Mouse (Mus musculus) large intestine, adult 2 months (tissue): ENCODE measurements around the gene Atp2b1. TPM values are rescaled to one million over a fixed set of nuclear protein-coding genes. Genes with fewer than 3 reads are reported as not detected.

ENCODE experiments used
- DNase-seq: peaks from one replicate; pipeline ENCODE4 v3.0.0-alpha.2; 2012; ENCODE audit warnings: low read depth, low spot score
- WGBS: fragments of 180-500 bp; shearing (Covaris S2); methylation state at CpG from one replicate; pipeline ENCODE4 v1.1.7; 2018; 5-methylcytosine and 5-hydroxymethylcytosine counted together
- polyA plus RNA-seq: library from polyadenylated mRNA; depleted of rRNA; stranded (reverse); fragments of >200 nt; gene quantifications from 2 replicates; pipeline ENCODE4 v1.2.3, GENCODE M21; 2012

Atp2b1 gene
- polyA plus RNA-seq, 1 experiment = 14.3 TPM

- WGBS = 66% methylated on average over 3 of the region's 3 CpGs
- DNase-seq = no peak
Measured at GRCm38 (mm10) chr10:99011084-99011483, 96.9 kb downstream of the Atp2b1 start.

- DNase-seq = no peak
- 94% methylated on average over 5 of the region's 5 CpGs for WGBS
Measured at GRCm38 (mm10) chr10:99012086-99012485, 97.9 kb downstream of the Atp2b1 start.

GRCm38 (mm10) chr10:99014737-99015136, 100.5 kb downstream of the Atp2b1 start:
- 94% methylated on average over 13 of the region's 13 CpGs for WGBS

DNA sequence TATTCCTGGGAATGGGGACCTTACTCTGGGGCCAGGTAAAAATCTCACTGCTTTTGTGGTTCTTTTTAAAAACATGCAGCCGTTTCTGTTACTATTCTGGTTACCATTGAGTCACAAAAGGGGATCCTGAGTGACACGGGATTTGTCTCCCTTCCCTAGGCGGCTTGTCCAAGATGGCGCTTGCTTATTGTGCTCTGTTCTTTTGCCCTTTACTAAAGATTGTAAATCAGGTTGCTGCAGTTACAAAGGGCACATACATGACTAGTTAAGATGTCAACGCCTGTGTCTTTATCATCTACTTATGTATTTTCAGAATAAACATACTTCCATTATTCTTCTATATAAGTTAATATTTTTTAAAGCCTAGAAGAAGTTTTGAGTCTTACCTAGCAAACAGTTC, 102.8 kb downstream of the Atp2b1 start:
- no peak for DNase-seq
- WGBS = 93% methylated on average over 5 of the region's 5 CpGs

More at GRCm38 (mm10) chr10:99014737-99015136, 100.5 kb downstream of the Atp2b1 start:
- no peak for DNase-seq

- WGBS = 93% methylated on average over 5 of the region's 5 CpGs
- no peak for DNase-seq
Measured at GRCm38 (mm10) chr10:99027462-99027861, 113.3 kb downstream of the Atp2b1 start.

GRCm38 (mm10) chr10:99029844-99030243, 115.6 kb downstream of the Atp2b1 start:
- no peak for DNase-seq
- 88% methylated on average over 7 of the region's 7 CpGs for WGBS

- no peak for DNase-seq
- WGBS = 88% methylated on average over 15 of the region's 15 CpGs
Measured at GRCm38 (mm10) chr10:99033830-99034828, 119.9 kb downstream of the Atp2b1 start.

- DNase-seq = no peak
- 50% methylated on average over 21 of the region's 21 CpGs for WGBS
Measured at GRCm38 (mm10) chr10:99037185-99038065, 123.2 kb downstream of the Atp2b1 start.

DNA sequence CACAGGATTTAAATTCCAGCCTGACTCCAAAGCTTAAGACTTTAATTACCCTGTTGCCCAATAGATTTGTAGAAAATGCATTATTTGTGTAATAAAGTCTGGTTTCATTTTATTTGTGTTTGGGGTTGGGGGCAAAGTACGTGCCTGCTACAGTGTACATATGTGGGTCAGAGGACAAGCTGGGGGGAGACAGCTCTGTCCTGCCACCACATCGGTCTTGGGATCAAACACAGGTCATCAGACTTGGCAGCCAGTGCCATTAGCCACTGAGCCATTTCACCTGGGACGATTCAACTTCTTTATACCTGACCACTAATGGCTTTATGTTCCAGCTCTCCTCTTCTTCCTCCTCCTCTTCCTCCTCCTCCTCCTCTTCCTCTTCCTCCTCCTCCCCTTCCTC, 124.7 kb downstream of the Atp2b1 start:
- 46% methylated on average over 3 of the region's 3 CpGs for WGBS
- DNase-seq = no peak

DNA sequence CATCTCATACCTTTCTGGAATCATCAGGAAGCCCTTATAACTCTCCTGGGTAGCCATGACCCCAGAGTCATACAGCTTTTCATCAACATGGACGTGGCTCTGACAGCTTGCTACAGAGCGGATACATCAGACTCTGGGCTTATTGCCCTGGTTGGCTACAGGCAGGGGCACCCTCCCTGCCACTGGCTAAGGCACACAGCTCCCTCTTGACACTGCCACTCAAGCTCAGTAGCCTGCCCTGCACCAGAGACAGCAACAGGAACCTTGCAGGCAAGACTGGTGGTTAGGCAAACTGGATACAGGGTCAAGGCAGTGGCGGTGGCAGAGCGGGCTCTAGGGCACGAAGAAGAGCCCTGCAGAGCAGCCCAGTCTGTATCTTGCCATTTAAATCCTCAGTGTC, 126.0 kb downstream of the Atp2b1 start:
- 91% methylated on average over 5 of the region's 5 CpGs for WGBS
- DNase-seq = no peak

DNA sequence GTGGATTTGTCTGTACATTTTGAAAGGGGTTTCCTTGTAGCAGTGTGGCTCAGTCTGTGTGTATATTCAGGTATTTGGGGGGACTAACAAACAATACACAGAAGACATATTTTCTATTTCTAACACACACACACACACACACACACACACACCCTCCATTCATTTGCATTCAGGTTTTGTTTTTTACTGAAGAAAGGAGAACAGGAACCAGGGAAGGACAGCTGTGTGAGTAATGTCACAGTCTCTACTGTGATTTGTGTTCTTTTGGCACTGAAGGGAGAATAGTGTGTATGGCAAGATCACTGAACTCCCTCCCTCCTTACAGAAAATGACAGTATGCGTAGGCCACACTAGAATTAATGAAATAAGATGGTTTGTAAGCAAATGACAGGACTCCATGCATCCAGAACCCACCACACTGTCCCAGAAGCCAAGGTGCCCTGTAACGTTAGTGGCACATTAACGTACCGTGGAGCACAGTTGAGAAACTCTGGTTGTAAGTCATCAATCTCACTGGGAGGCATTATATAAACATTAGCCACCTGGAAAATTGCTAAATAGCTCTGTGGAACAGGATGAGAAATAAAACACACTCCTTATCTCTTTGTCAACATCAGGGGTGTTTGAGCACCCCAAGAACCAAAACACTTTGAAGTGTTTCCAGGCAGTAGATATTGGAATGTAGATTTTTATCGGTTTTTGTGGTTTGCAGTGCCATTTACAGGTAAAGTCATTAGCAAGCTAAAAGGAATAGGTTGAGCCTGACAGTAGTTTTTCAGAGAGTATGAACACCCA, 132.7 kb downstream of the Atp2b1 start:
- 20% methylated on average over 5 of the region's 5 CpGs for WGBS
- DNase-seq = no peak

DNA sequence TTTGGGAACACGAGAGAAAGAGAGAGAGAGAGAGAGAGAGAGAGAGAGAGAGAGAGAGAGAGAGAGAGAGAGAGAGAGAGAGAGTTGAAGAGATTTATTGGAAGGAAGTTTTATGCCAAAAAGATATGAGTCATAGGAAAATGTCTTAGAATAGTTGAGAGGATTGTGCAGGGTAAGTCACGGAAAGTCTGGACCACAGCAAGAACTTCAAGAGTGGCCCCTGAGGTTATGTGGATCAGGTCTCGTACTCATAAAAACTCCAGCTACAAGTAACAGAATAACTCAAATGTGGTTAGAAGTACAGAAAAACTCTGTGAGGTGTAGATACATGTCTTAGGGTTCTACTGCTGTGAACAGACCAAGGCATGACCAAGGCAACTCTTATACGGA, 133.3 kb downstream of the Atp2b1 start:
- no peak for DNase-seq
- WGBS = 27% methylated on average over 4 of the region's 4 CpGs

DNA sequence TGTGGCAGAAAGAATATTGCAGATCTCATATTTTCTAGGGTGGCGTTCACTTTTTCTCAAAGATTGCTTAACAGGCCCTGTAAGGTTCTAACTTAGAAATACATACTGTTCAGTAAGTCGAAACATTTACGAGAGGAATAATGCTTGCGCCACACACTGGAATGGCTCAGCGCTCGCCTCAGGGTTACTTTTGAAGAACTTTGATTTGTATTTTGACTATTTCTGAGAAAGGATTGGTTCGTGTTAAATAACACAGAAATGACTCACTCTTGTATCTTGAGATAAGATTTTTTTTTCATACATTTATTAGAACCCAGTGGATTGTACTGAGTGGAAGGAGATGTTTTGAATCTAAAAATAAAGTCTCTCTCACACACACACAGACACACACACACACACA, 135.9 kb downstream of the Atp2b1 start:
- WGBS = 80% methylated on average over 7 of the region's 7 CpGs
- DNase-seq = no peak

DNA sequence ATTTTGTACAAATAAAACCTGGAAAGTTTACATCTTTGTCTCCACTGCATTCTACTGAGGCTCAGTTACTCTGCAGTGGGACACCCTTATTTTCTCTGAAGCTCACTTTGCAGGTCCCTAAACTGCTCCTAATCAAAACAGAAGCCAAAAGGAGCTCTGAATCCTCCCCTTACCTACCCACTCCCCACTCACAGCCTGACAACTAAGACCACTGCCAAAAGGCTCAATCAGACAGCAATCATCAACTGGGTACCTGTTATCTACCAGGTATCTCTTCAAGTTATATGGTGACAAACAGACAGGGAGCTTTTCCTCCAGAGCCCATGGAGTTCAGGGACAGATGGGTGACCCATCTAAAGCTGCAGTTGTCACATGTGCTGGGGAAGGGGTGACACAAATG, 138.9 kb downstream of the Atp2b1 start:
- DNase-seq = no peak

DNA sequence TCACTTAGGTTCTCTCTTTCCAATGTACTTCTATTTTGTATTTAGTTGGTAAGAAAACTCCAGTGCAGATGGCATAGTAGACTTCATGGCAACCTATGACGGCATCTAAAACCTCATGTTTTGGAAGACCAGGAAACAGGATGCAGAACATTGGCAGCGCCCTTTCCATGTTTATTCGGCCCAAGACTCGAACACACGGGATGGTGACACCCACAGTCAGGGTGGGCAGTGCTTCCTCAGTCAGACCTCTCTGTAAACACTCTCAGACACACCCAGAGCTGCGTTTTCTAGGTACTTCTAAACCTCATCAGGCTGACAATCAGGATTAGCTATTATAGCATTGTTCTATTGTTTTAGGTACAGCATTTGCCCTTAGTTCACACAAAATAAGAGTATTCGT, 146.4 kb downstream of the Atp2b1 start:
- 78% methylated on average over 7 of the region's 7 CpGs for WGBS
- no peak for DNase-seq

DNA sequence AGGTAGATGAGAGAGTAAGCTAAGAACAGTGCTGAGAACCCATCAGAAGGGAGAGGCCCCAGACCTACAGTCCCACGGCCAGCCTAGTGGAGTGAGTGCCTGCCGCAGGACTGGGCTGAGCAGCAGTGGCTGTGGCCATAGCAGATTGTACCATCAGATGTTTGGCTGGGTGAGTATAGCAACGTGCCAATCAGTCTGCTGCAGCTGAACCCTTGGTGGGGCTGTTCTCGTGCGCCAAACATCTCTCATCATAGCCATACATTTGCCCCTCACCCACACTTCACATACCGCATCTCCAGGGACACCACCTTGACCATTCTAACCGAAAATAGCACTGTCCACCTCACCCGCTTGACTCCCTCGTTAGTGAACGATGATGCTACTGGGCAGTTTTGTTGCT, 147.2 kb downstream of the Atp2b1 start:
- DNase-seq = no peak
- 88% methylated on average over 10 of the region's 10 CpGs for WGBS

DNA sequence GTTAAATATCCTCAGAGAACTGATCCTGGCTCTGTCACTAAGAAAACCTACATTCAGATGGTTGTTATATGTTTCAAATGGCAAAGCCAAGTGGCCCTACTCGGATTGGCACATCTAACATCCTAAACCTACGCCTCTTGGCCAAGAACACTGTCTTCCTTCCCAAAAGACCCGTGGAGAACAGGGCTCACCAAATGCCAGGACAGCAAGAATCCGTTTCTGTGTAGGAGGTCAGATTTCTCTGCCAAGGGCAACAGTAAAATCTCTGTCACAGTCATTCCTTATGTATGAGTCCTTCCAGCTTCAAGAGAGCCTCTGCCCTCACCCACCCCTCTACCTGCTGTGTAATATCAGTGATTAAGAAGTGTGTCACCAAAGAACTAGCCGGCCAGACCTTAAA, 148.3 kb downstream of the Atp2b1 start:
- 75% methylated on average over 5 of the region's 5 CpGs for WGBS
- no peak for DNase-seq
